Mouse (Mus musculus) C2C12 (cell line): ENCODE data around the gene Serpine3.

ENCODE experiments used
- CTCF ChIP-seq: IDR thresholded peaks from one replicate; pipeline ENCODE4 v1.5.1; 2011; ENCODE audit not compliant: control insufficient read depth, insufficient read depth, insufficient read length
- MAX ChIP-seq: IDR thresholded peaks from one replicate; pipeline ENCODE4 v1.6.1; 2011; ENCODE audit warnings: mild to moderate bottlenecking, control low read depth
- USF1 ChIP-seq: IDR thresholded peaks from one replicate; pipeline ENCODE4 v1.6.1; 2011; ENCODE audit warnings: low read depth, mild to moderate bottlenecking, control low read depth, moderate library complexity

DNA sequence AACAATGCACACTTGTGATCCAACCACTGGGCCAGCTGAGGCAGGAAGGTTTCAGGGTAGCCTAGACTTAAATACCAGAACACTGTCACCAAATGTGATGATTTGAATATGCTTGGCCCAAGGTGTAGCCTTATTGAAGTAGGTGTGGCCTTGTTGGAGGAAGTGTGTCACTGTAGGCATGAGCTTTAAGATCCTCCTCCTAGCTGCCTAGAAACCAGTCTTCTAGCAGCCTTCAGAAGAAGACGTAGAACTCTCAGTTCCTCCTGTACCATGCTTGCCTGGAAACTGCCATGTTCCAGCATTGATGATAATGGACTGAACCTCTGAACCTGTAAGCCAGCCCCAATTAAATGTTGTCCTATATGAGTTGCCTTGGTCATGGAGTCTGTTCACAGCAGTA, 72.2 kb downstream of the Serpine3 start:
- TF ChIP-seq CTCF (no peak), MAX (no peak), USF1 (no peak)
